Mouse (Mus musculus): ENCODE data around the gene Snd1.

DNA sequence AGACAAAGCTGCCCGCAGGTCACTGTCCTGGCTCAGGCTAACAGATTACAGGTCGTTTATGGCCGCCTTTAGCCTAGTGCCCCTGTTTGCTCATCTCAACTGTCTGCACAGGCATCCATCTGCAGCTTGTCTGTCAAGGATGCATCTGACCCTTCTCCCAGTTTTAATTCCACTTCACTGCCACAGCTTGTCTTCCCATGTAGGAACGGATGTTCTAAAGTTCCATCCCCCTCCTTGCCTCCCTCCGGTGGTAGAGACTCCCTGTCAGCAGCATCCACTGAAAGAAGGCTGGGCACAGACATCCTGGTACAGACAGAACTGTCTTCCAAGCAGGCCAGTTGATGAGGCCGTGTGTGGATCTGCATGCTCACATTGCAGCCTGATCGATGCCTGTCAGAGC is 377.4 kb downstream of the Snd1 start:
- TF ChIP-seq POLR2A (IDR thresholded peaks at IDR 0.05; ENCODE audit: low read depth, low read length): no peak
- no peak for TF ChIP-seq CTCF (IDR thresholded peaks at IDR 0.05; ENCODE audit: borderline replicate concordance, insufficient read depth, low read length)

Measured in embryonic fibroblast, embryonic 13.5 days (primary cell).